Comparison of ENCODE assay signal across 9 mouse cellular contexts in genomic region chr19:59169936-59170765, GRCm38 (mm10). TPM values are rescaled to one million over a fixed set of nuclear protein-coding genes. Genes with fewer than 3 reads are reported as not detected.
DNase-seq lines count a peak whose midpoint lies in the region; ATAC-seq and TF ChIP-seq lines count a peak whose summit lies in the region.
"Had no signal": no experiment of that assay in that cellular context is flagged by ENCODE, and none has a peak within 500 bp of the region (broad histone marks: within the 10 kb centered on the region; RNA-seq: fewer than 3 reads in every experiment).

Vax1 (minus strand) TSS chr19:59170056.

- intact Hi-C loops in left cerebral cortex, postnatal 25 days (cut with DNase I), result loop anchor here (2.0 to 10.0 kb wide), 3 partner anchors 21 to 292 kb away; partner anchors contain the start of gene Shtn1

- no peak within 1 kb of the TSS for H3K27ac ChIP-seq in liver, embryonic 11.5 days (ENCODE audit: low read depth, low read length)
- no peak within 1 kb of the TSS for H3K27ac ChIP-seq in embryonic facial prominence, embryonic 15.5 days (replicated peaks)
- no peak within 1 kb of the TSS for H3K27ac ChIP-seq in olfactory bulb, adult 2 months (ENCODE audit: insufficient read depth, low read depth, low read length)

- under 1% methylated on average over 54 of the region's 54 CpGs for WGBS in liver, embryonic 11.5 days
- WGBS in embryonic facial prominence, embryonic 15.5 days, result under 1% methylated on average over 54 of the region's 54 CpGs
- 2% methylated on average over 54 of the region's 54 CpGs for WGBS in olfactory bulb, adult 2 months

- no peak for ATAC-seq in liver, embryonic 11.5 days (replicated peaks; ENCODE audit: low FRiP score)
- ATAC-seq in embryonic facial prominence, embryonic 15.5 days (ENCODE audit: insufficient number of reproducible peaks, low FRiP score, low TSS enrichment, low read depth), result no peak
- ATAC-seq in erythroid progenitor cell, adult 5-6 weeks (replicated peaks; ENCODE audit: low FRiP score, poor library complexity, severe bottlenecking), result no peak

- peaks cover 6% of the 10 kb centered on the region for H3K4me1 ChIP-seq in liver, embryonic 11.5 days (replicated peaks; ENCODE audit: control insufficient read depth, insufficient read depth, low read length)
- H3K4me1 ChIP-seq in embryonic facial prominence, embryonic 15.5 days, result peaks cover 38% of the 10 kb centered on the region
- H3K4me1 ChIP-seq in olfactory bulb, adult 2 months (ENCODE audit: control insufficient read depth, insufficient read depth, low read length), result peaks cover 30% of the 10 kb centered on the region

- H3K9ac ChIP-seq in liver, embryonic 11.5 days (ENCODE audit: low read depth, low read length), result no peak within 1 kb of the TSS
- H3K9ac ChIP-seq in embryonic facial prominence, embryonic 15.5 days, result no peak within 1 kb of the TSS; the same call in 1 of the 2 replicates

- DNase-seq in liver, embryonic 11.5 days (ENCODE audit: low spot score), result peak; percentile 47
- no peak for DNase-seq in liver
- DNase-seq in kidney, postnatal 10 days, result peak; percentile 33
- DNase-seq in layer of hippocampus, adult 18-20 months (ENCODE audit: low spot score in 2 of 2), result no peak
- no peak for DNase-seq in left cerebral cortex, postnatal 25 days (ENCODE audit: low spot score in 2 of 2)

- H3K9me3 ChIP-seq in liver, embryonic 11.5 days (ENCODE audit: control insufficient read depth, low read length), result no peaks in the 10 kb centered on the region
- H3K9me3 ChIP-seq in embryonic facial prominence, embryonic 15.5 days (replicated peaks), result no peaks in the 10 kb centered on the region

- H3K27me3 ChIP-seq in liver, embryonic 11.5 days (replicated peaks; ENCODE audit: control insufficient read depth, insufficient read depth, low read length), result peaks cover 99% of the 10 kb centered on the region
- H3K27me3 ChIP-seq in embryonic facial prominence, embryonic 15.5 days, result peaks cover 97% of the 10 kb centered on the region

- TF ChIP-seq POLR2A in olfactory bulb, adult 2 months (IDR thresholded peaks at IDR 0.05; ENCODE audit: insufficient read depth, low read depth, low read length), result no peak

- peak within 1 kb of the TSS; percentile 47 for H3K4me2 ChIP-seq in liver, embryonic 11.5 days
- peak within 1 kb of the TSS; percentile 44 for H3K4me2 ChIP-seq in embryonic facial prominence, embryonic 15.5 days (replicated peaks)

- H3K36me3 ChIP-seq in liver, embryonic 11.5 days (ENCODE audit: control insufficient read depth, insufficient read depth, low read length), result no peaks in the 10 kb centered on the region
- H3K36me3 ChIP-seq in embryonic facial prominence, embryonic 15.5 days, result no peaks in the 10 kb centered on the region

- H3K4me3 ChIP-seq in liver, embryonic 11.5 days (ENCODE audit: low read depth, low read length), result peak within 1 kb of the TSS; percentile 22
- peak within 1 kb of the TSS; percentile 30 for H3K4me3 ChIP-seq in embryonic facial prominence, embryonic 15.5 days (replicated peaks)
- peak within 1 kb of the TSS; percentile 36 for H3K4me3 ChIP-seq in olfactory bulb, adult 2 months (ENCODE audit: insufficient read depth, low read depth, low read length)

- TF ChIP-seq CTCF in olfactory bulb, adult 2 months (IDR thresholded peaks at IDR 0.05; ENCODE audit: insufficient read depth, low read depth, low read length), result no peak

RNA-seq across cellular contexts. Expression of gene Vax1, which starts in this region (rescaled TPM):
- not detected in 2 replicates for polyA plus RNA-seq in liver, embryonic 11.5 days (2014; fragmentation: Nextera tagmentation; extraction: Ambion mirVana)
- polyA plus RNA-seq in embryonic facial prominence, embryonic 15.5 days (2015; fragmentation: Nextera tagmentation; extraction: Ambion mirVana), result 0.27 and 0.43 TPM in 2 replicates
- not detected in 2 replicates for polyA plus RNA-seq in olfactory bulb, adult 2 months (2012; ENCODE audit: insufficient read depth, insufficient read length, low replicate concordance, missing spikeins)
- 1 to 10 TPM in 1 of 2 experiments, under 1 TPM in 1; 0.62 to 1.7 TPM for total RNA-seq in layer of hippocampus, adult 18-20 months (2021)
- total RNA-seq in left cerebral cortex, postnatal 25 days (2021), result 1 to 10 TPM; 1.4 to 1.7 TPM
- not detected in 2 replicates for total RNA-seq in erythroid progenitor cell, adult 5-6 weeks (2015; ENCODE audit: low replicate concordance)
- not detected in 2 replicates for total RNA-seq in erythroid progenitor cell, adult 5-6 weeks (2017; ENCODE audit: low replicate concordance)
- total RNA-seq: liver, adult 2 months had no signal
- polyA plus RNA-seq: liver, adult 2 months had no signal

Comparison
In these comparisons a context has a peak if more than half of its experiments do, and no peak if none do; other contexts are left out.
1. Peak in DNase-seq, H3K4me3 ChIP-seq and H3K4me2 ChIP-seq in liver, embryonic 11.5 days; RNA of the gene not detected or under 1 TPM.